Mouse (Mus musculus) heart, postnatal 0 days (tissue): ENCODE measurements around the gene Rara.

Experiments used
- CTCF ChIP-seq: IDR thresholded peaks from 2 replicates; pipeline ENCODE4 v1.5.1; 2016; ENCODE audit warnings: antibody characterized with exemption, control low read depth, low read depth
- EP300 ChIP-seq: IDR thresholded peaks from 2 replicates; pipeline ENCODE4 v1.6.1; 2016; ENCODE audit warnings: antibody characterized with exemption, low read depth

DNA sequence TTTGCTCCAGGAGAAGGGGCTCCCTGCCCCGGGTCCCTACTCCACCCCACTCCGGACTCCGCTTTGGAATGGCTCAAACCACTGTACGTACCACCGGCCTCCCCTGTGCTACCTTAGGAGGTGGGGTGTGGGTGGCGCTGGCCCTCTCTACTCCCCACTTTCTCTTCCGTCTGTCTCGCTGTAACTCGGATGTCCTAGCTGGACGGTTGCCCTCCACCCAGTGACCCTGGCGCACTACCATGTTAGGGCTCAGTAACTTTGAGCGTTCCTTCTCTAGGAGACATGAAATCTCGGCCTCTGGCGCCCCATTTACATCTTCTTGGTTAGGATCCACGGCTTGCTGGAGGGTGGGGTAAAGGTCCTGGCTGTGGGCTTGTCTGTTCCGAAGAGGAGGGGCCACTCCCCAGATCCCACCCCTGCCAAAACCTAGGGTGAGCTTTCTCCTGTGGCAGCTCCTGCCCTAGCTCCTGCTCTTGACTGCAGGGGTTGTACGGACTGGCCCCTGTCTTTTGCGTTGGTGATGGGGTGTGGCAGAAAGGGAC is 33.5 kb downstream of the Rara start:
- TF ChIP-seq CTCF (no peak), EP300 (no peak)
